Mouse (Mus musculus): ENCODE measurements at regions not wholly inside any gene's neighbourhood (a gene's known extent, or its start where the extent isn't known, plus 50 kb on each side); places are given as distances from the start of the nearest gene placed in this dataset.

DNA sequence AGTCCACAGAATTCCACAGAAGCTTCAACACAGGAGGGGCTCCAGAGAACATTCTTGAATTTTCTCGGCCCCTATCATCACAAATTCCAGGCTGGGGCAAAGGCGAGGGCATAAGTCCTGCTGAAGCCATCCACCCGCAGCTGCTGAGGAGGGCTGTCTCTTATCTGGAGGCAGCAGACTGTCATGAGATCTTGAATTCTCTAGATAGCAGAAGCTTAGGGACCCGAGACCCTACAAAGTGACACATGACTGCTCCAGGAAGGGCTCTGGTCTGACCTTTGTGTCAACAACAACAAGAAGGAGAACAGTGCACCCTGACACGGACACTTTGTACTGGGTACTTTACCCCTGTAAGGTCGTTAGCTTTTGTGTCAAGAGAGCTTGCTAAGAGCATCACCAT is 57.2 kb downstream of the Lao1 start:
- no peak overlapping the region for H3K4me3 ChIP-seq
- TF ChIP-seq REST (IDR thresholded peaks at IDR 0.05; ENCODE audit: insufficient read depth, insufficient read length) = no peak
- TF ChIP-seq MAX (IDR thresholded peaks at IDR 0.05; ENCODE audit: low read depth) = no peak
- TF ChIP-seq USF1 (IDR thresholded peaks at IDR 0.05; ENCODE audit: low read depth) = no peak
- no peak for TF ChIP-seq SRF (IDR thresholded peaks at IDR 0.05; ENCODE audit: control insufficient read depth, insufficient read length, low read depth)

DNA sequence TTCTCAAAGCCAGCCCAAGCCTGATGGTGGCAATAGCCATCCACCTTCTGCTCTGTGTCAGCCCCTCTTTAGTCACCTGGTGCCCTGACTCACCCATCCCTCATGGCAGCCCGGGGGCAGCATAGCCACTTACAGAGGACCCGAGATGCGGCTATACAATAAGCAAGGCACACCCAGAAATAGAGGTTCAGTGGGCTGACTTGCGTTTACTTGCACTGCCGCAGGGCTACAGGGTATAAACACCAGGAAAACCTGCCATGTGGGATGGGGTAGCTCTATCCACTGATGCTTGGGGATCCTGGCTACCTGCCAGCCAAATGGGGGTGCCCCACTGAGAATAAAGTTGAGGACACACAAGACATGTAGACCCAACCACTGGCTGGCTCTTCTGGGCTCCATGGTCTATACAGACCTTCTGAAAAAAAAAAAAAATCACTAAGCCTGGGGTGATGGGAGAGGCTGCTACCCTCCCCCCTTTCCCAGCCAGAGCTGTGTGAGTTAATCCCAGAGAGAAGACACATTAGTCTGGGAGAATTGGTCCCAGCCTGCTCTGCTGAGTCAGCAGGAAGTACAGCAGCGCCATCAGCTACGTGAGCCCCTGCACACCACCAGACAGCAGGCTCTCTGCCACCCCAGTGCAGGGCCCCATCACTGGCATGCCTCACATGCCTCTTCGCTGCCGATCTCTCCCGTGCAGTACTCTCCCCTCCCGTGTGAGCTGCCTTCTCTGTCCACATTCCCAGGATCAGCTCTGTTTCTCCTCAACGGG is 57.8 kb downstream of the Lao1 start:
- no peak overlapping the region for H3K4me3 ChIP-seq
- TF ChIP-seq SRF (IDR thresholded peaks at IDR 0.05; ENCODE audit: control insufficient read depth, insufficient read length, low read depth) (no peak), MYOD1 (IDR thresholded peaks at IDR 0.05; ENCODE audit: control insufficient read depth in 1 of 3, insufficient read length in 2 of 3, low read depth in 2 of 3) (no peak), POLR2AphosphoS2 (IDR thresholded peaks at IDR 0.05; ENCODE audit: insufficient read length, low read depth) (no peak), TCF3 (IDR thresholded peaks at IDR 0.05; ENCODE audit: insufficient read length, low read depth) (no peak), CEBPB (IDR thresholded peaks at IDR 0.05; ENCODE audit: insufficient read depth, poor library complexity, severe bottlenecking) (no peak), REST (IDR thresholded peaks at IDR 0.05; ENCODE audit: insufficient read depth, insufficient read length) (no peak), USF1 (IDR thresholded peaks at IDR 0.05; ENCODE audit: low read depth) (no peak)
- H3K4me2 ChIP-seq (ENCODE audit: low read depth) = no peak overlapping the region
- no peak overlapping the region for H3ac ChIP-seq (ENCODE audit: control insufficient read depth, insufficient read length)
- H3K79me2 ChIP-seq (ENCODE audit: control insufficient read depth, insufficient read depth) = no peaks in the 10 kb centered on the region
- no peaks in the 10 kb centered on the region for H3K36me3 ChIP-seq (ENCODE audit: control insufficient read depth, insufficient read depth)
- H3K27me3 ChIP-seq (ENCODE audit: control insufficient read depth, insufficient read depth, insufficient read length) = no peaks in the 10 kb centered on the region

More for the DNA sequence above, 57.2 kb downstream of the Lao1 start:
- no peaks in the 10 kb centered on the region for H3K36me3 ChIP-seq (ENCODE audit: control insufficient read depth, insufficient read depth)
- H3K27me3 ChIP-seq (ENCODE audit: control insufficient read depth, insufficient read depth, insufficient read length) = no peaks in the 10 kb centered on the region
- no peak overlapping the region for H3K4me2 ChIP-seq (ENCODE audit: low read depth)
- H3ac ChIP-seq (ENCODE audit: control insufficient read depth, insufficient read length) = no peak overlapping the region
- H3K79me2 ChIP-seq (ENCODE audit: control insufficient read depth, insufficient read depth) = no peaks in the 10 kb centered on the region

DNA sequence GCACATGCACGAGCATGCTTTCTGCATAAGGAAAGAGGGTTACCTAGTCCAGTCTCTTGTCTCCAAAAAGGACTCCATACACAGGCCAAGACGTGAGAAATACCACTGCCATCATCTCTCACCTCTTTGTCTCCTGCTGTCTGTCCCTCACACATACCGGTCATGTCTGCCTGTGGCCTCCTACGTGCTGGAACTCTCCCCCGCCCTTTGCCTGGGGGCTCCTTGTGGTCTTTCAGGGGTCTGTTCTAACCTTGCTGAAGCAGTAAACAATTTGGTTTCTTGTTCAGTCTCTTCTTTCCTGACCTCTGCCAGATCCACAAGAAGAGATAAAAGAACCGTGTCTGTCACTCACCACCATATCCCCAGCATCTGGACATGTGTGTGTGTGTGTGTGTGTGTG is 61.0 kb downstream of the Lao1 start:
- Histone ChIP-seq H3K27me3 (ENCODE audit: control insufficient read depth, insufficient read depth, insufficient read length) (no peaks in the 10 kb centered on the region), H3ac (ENCODE audit: control insufficient read depth, insufficient read length) (no peak overlapping the region), H3K36me3 (ENCODE audit: control insufficient read depth, insufficient read depth) (no peaks in the 10 kb centered on the region), H3K79me2 (ENCODE audit: control insufficient read depth, insufficient read depth) (no peaks in the 10 kb centered on the region), H3K4me3 (no peak overlapping the region), H3K4me2 (ENCODE audit: low read depth) (no peak overlapping the region)
- no peak for TF ChIP-seq MYOG (IDR thresholded peaks at IDR 0.05; ENCODE audit: control insufficient read depth in 1 of 3, insufficient read depth in 1 of 3, insufficient read length in 2 of 3, low read depth in 2 of 3)
- no peak for TF ChIP-seq TCF3 (IDR thresholded peaks at IDR 0.05; ENCODE audit: insufficient read length, low read depth)
- no peak for TF ChIP-seq CEBPB (IDR thresholded peaks at IDR 0.05; ENCODE audit: insufficient read depth, poor library complexity, severe bottlenecking)
- TF ChIP-seq POLR2AphosphoS2 (IDR thresholded peaks at IDR 0.05; ENCODE audit: insufficient read length, low read depth) = no peak
- TF ChIP-seq MAX (IDR thresholded peaks at IDR 0.05; ENCODE audit: low read depth) = no peak
- TF ChIP-seq TCF12 (IDR thresholded peaks at IDR 0.05; ENCODE audit: insufficient read depth, poor library complexity, severe bottlenecking) = no peak
- TF ChIP-seq REST (IDR thresholded peaks at IDR 0.05; ENCODE audit: insufficient read depth, insufficient read length) = no peak

DNA sequence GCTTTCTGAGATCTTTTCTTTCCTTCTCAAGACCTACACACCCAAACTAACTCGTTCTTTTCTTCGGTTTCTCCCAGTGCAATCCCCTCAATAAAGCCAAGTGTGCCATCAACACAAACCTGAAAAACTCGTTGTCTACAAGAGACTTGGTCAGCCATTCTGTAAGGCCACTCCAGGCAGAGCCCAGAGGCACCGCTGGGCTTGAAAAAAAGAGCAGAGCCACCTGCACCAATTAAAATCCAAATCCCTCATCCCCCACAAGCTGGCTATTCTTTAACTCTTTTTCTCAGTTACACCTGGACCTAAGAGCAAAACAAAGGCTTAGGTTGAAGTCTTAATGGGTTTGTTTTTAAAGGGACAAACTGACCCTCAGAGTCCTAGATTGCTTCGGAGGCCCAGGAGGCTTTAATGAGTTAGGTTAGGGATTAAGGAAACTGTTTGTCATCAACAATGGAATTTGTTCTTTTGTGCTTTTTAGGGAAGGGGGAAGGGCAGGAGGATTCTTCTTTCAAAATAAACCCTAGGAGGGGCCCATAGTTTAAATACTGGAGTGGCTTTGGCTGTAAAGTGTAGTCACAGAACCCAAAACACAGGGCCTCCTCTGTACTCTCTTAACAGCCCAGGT is 65.0 kb downstream of the Lao1 start:
- Histone ChIP-seq H3K79me2 (ENCODE audit: control insufficient read depth, insufficient read depth) (no peaks in the 10 kb centered on the region), H3ac (ENCODE audit: control insufficient read depth, insufficient read length) (no peak overlapping the region), H3K27me3 (ENCODE audit: control insufficient read depth, insufficient read depth, insufficient read length) (no peaks in the 10 kb centered on the region), H3K4me2 (ENCODE audit: low read depth) (no peak overlapping the region), H3K4me3 (no peak overlapping the region), H3K36me3 (ENCODE audit: control insufficient read depth, insufficient read depth) (no peaks in the 10 kb centered on the region)
- TF ChIP-seq MYOD1 (IDR thresholded peaks at IDR 0.05; ENCODE audit: control insufficient read depth in 1 of 3, insufficient read length in 2 of 3, low read depth in 2 of 3) = no peak
- TF ChIP-seq TCF3 (IDR thresholded peaks at IDR 0.05; ENCODE audit: insufficient read length, low read depth) = no peak
- no peak for TF ChIP-seq E2F4 (IDR thresholded peaks at IDR 0.05; ENCODE audit: insufficient read depth)
- no peak for TF ChIP-seq TCF12 (IDR thresholded peaks at IDR 0.05; ENCODE audit: insufficient read depth, poor library complexity, severe bottlenecking)
- no peak for TF ChIP-seq REST (IDR thresholded peaks at IDR 0.05; ENCODE audit: insufficient read depth, insufficient read length)
- no peak for TF ChIP-seq POLR2AphosphoS2 (IDR thresholded peaks at IDR 0.05; ENCODE audit: insufficient read length, low read depth)
- no peak for TF ChIP-seq MAX (IDR thresholded peaks at IDR 0.05; ENCODE audit: low read depth)
- TF ChIP-seq SRF (IDR thresholded peaks at IDR 0.05; ENCODE audit: control insufficient read depth, insufficient read length, low read depth) = no peak
- no peak for TF ChIP-seq POLR2A (IDR thresholded peaks at IDR 0.05; ENCODE audit: insufficient read length, low read depth)
- no peak for TF ChIP-seq USF1 (IDR thresholded peaks at IDR 0.05; ENCODE audit: low read depth)

DNA sequence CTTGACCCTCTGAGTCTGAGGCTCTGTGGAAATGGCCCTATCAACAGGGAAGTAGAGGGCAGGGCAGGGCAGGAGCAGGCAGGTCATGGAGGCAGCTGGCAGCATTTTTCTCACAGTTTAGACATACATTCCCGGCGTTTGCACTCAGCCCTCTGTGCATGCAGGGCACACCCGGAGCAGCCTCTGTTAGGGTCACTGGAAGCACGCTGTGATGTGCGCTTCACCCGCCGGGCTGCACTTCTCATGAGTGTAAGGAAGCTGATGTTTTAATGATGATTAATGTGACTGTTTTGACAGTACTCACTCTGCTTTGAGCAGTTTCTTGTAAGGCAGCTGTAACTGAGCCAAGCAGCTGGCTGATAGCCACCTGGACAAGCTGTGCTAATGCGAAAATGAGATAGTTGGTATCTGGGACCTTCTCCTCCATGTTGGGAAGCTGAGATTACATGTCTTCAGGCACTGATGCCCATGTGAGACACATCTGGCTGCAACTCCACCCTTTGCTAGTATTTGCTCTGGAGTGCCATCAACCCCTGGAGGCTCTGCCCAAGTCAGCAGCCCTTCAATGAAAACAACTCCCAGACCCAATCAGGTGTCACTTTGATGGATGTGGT is 66.9 kb downstream of the Lao1 start:
- no peaks in the 10 kb centered on the region for H3K79me2 ChIP-seq (ENCODE audit: control insufficient read depth, insufficient read depth)
- TF ChIP-seq REST (IDR thresholded peaks at IDR 0.05; ENCODE audit: insufficient read depth, insufficient read length) (no peak), CEBPB (IDR thresholded peaks at IDR 0.05; ENCODE audit: insufficient read depth, poor library complexity, severe bottlenecking) (no peak), POLR2AphosphoS2 (IDR thresholded peaks at IDR 0.05; ENCODE audit: insufficient read length, low read depth) (no peak), SRF (IDR thresholded peaks at IDR 0.05; ENCODE audit: control insufficient read depth, insufficient read length, low read depth) (no peak), USF1 (IDR thresholded peaks at IDR 0.05; ENCODE audit: low read depth) (no peak), MAX (IDR thresholded peaks at IDR 0.05; ENCODE audit: low read depth) (no peak), TCF3 (IDR thresholded peaks at IDR 0.05; ENCODE audit: insufficient read length, low read depth) (no peak), E2F4 (IDR thresholded peaks at IDR 0.05; ENCODE audit: insufficient read depth) (no peak), MYOG (IDR thresholded peaks at IDR 0.05; ENCODE audit: control insufficient read depth in 1 of 3, insufficient read depth in 1 of 3, insufficient read length in 2 of 3, low read depth in 2 of 3) (no peak), TCF12 (IDR thresholded peaks at IDR 0.05; ENCODE audit: insufficient read depth, poor library complexity, severe bottlenecking) (no peak), POLR2A (IDR thresholded peaks at IDR 0.05; ENCODE audit: insufficient read length, low read depth) (no peak), MYOD1 (IDR thresholded peaks at IDR 0.05; ENCODE audit: control insufficient read depth in 1 of 3, insufficient read length in 2 of 3, low read depth in 2 of 3) (no peak)
- H3K36me3 ChIP-seq (ENCODE audit: control insufficient read depth, insufficient read depth) = no peaks in the 10 kb centered on the region
- H3K4me3 ChIP-seq = no peak overlapping the region
- H3K4me2 ChIP-seq (ENCODE audit: low read depth) = no peak overlapping the region
- H3K27me3 ChIP-seq (ENCODE audit: control insufficient read depth, insufficient read depth, insufficient read length) = no peaks in the 10 kb centered on the region
- H3ac ChIP-seq (ENCODE audit: control insufficient read depth, insufficient read length) = no peak overlapping the region
